Mouse (Mus musculus) hindbrain, embryonic 14.5 days (tissue): ENCODE results near the gene Pou2f1. TPM values are rescaled to one million over a fixed set of nuclear protein-coding genes. Genes with fewer than 3 reads are reported as not detected.
"Not testable (repeated sequence)": the region's sequence is repeated elsewhere in the genome, so short reads cannot be mapped to it uniquely, and the experiment has no call there.

ENCODE experiments used
- ATAC-seq: fragments of 200-750 bp; cut with Nextera tagmentation; 2 replicates; pipeline ENCODE4 v1.8.0; 2017; ENCODE audit warnings: moderate number of reproducible peaks, mild to moderate bottlenecking, moderate TSS enrichment, moderate library complexity; ENCODE audit not compliant: low FRiP score
- DNase-seq: peaks from one replicate; pipeline ENCODE4 v3.0.0-alpha.2; 2015; ENCODE audit warnings: low spot score
- H3K27ac ChIP-seq: fragments of 300-500 bp; sonication (generic); 2 replicates; pipeline ENCODE4 v1.5.1; 2014; ENCODE audit warnings: mild to moderate bottlenecking, moderate library complexity
- H3K27me3 ChIP-seq: fragments of 300-500 bp; sonication (generic); 2 replicates; pipeline ENCODE4 v1.6.1; 2014; ENCODE audit warnings: mild to moderate bottlenecking, low read length, mixed read lengths; ENCODE audit not compliant: control insufficient read depth, insufficient read depth
- H3K36me3 ChIP-seq: fragments of 300-500 bp; sonication (generic); replicated peaks from 2 replicates; pipeline ENCODE4 v1.6.1; 2014; ENCODE audit not compliant: control insufficient read depth, insufficient read depth
- H3K4me1 ChIP-seq: fragments of 300-500 bp; sonication (generic); replicated peaks from 2 replicates; pipeline ENCODE4 v1.6.1; 2014; ENCODE audit warnings: antibody characterized with exemption, low read length, mixed read lengths; ENCODE audit not compliant: control insufficient read depth, insufficient read depth
- H3K4me2 ChIP-seq: fragments of 300-500 bp; sonication (generic); replicated peaks from 2 replicates; pipeline ENCODE4 v1.6.1; 2014; ENCODE audit warnings: mild to moderate bottlenecking, moderate library complexity
- H3K4me3 ChIP-seq: fragments of 300-500 bp; sonication (generic); replicated peaks from 2 replicates; pipeline ENCODE4 v1.5.1; 2014; ENCODE audit warnings: mild to moderate bottlenecking, low read length
- H3K9ac ChIP-seq: fragments of 300-500 bp; sonication (generic); 2 replicates; pipeline ENCODE4 v1.6.1; 2014
- H3K9me3 ChIP-seq: fragments of 300-500 bp; sonication (generic); 2 replicates; pipeline ENCODE4 v1.6.1; 2016; ENCODE audit warnings: low read length; ENCODE audit not compliant: control insufficient read depth
- WGBS: fragments of 180-500 bp; shearing (Covaris S2); extraction: QIAGEN DNeasy Blood & Tissue Kit; methylation state at CpG from one replicate; pipeline ENCODE4 v1.1.7; 2014; 5-methylcytosine and 5-hydroxymethylcytosine counted together
- polyA plus RNA-seq: library from polyadenylated mRNA; unstranded; fragments of >200 nt; fragmentation: Nextera tagmentation; extraction: Ambion mirVana; gene quantifications from 2 replicates; pipeline ENCODE4 v1.2.1, GENCODE M21; 2014

Pou2f1 gene
- polyA plus RNA-seq, 1 experiment from 2014 or later: 19.2 TPM

DNA sequence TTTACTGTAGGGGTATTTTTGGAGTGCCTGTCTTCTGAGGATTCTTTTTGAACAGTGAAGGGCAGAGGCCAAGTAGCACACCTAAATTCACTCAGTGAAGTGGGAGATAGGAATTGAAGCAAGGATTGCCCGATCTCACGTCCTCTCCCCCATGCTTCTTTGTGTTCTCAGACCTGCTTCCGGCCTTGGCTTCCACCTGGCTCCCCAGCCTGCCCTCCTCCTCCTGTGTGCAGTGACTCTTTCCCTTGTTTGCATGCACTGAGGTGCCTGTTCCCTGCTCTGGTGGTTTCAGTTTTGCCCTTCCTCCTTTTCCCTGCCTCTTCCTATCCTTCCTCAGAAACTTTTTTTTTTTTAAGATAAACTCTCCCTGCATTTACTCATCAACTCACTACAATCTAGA is 4.5 kb upstream of the Pou2f1 start:
- Histone ChIP-seq H3K27ac (no peak overlapping the region), H3K9ac (no peak overlapping the region), H3K4me2 (no peak overlapping the region), H3K9me3 (no peaks in the 10 kb centered on the region), H3K27me3 (no peaks in the 10 kb centered on the region), H3K4me1 (no peaks in the 10 kb centered on the region), H3K4me3 (no peak overlapping the region), H3K36me3 (no peaks in the 10 kb centered on the region)
- 72% methylated on average over 3 of the region's 3 CpGs for WGBS
- ATAC-seq (no peak), DNase-seq (no peak)

DNA sequence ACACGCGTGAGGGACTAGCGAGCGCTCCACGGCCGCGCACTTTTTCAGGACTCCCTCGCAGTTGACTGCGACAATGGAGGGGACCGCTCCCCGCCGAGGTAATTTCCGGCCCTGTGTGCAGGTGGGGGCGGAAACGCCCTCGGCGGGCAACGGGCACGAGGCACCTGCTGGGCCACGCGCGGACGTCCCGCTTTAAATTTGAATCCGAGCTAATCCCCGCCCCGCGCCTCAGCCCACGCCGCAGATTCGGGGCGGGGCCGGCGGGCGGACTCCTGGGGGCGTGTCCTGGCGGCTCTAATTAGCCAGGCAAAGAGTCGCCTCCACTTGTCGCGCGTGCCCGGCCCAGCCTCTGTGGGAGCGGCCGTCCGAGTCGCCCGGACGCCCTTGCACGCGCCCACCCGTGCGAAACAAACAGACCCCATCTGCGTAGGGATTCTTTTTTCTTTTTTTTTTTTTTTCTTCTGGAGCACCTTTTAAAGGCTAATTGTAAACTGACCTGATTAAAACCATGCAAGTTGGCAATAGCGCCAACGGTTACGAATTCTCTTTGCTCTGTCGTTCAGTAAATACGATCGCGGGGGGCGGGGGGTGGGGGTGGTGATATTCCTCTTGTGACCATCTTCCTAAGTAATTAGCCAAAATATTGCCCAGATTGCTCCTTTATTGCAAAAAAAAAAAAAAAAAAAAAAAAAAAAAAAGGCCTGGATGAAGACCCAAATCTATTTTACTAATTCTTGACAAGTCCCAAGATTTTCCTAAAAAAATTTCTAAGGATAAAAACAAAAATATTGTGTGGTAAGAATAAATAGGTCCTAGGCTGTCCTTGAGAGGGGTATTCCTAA is 924 bp upstream of the Pou2f1 start:
- under 1% methylated on average over 61 of the region's 61 CpGs for WGBS
- Histone ChIP-seq H3K4me1 (peaks cover 13% of the 10 kb centered on the region), H3K9me3 (no peaks in the 10 kb centered on the region), H3K4me2 (peak overlapping the region; percentile 58), H3K4me3 (peak overlapping the region; percentile 87), H3K27me3 (no peaks in the 10 kb centered on the region), H3K9ac (peak overlapping the region; percentile 41), H3K27ac (peak overlapping the region; percentile 72), H3K36me3 (no peaks in the 10 kb centered on the region)
- DNase-seq (peak; percentile 90), ATAC-seq (peak; percentile 80)

DNA sequence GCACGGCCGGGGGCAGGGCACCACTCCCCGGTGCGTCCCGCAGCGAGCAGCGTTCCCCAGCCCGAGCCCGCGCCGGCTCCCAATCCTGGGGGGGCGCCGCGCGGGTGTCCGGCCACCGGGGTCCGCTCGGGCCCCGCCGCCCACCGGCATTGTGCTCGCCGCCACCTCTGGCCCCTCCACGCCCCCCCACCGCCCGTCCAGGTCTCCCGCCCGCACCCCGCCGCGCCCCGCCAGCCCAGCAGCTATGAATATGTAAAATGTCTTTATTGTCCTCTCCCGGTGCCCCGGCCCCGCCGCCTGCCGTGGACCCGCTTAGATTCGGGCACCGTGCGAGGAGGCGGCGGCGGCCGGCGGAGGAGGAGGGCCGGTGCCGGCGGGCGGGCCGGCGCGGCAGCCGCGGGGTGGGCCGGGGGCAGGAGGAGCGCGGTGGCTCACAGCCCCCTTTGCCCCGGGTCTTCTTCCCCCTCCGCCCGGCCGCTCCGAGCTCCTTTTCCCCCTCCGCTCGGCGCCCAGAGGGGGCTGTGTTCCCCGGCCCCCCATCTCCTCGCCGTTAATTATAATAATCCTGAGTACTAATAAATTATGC is 481 bp downstream of the Pou2f1 start:
- WGBS: 2% methylated on average over 42 of the region's 70 CpGs

GRCm38 (mm10) chr1:166001121-166001903 is 1.2 kb downstream of the Pou2f1 start:
- Histone ChIP-seq H3K4me3 (peak overlapping the region; percentile 87), H3K4me1 (peaks cover 13% of the 10 kb centered on the region), H3K4me2 (peak overlapping the region; percentile 91), H3K27me3 (no peaks in the 10 kb centered on the region), H3K9ac (peak overlapping the region; percentile 98), H3K27ac (peak overlapping the region; percentile 94), H3K9me3 (no peaks in the 10 kb centered on the region), H3K36me3 (no peaks in the 10 kb centered on the region)
- peak; percentile 56 for DNase-seq
- ATAC-seq: peak; percentile 12; the same call in 1 of the 2 replicates
- under 1% methylated on average over 45 of the region's 48 CpGs for WGBS

More for the DNA sequence above, 481 bp downstream of the Pou2f1 start:
- ATAC-seq (peak; percentile 56), DNase-seq (no peak)
- Histone ChIP-seq H3K36me3 (no peaks in the 10 kb centered on the region), H3K27me3 (no peaks in the 10 kb centered on the region), H3K27ac (peak overlapping the region; percentile 94), H3K9ac (peak overlapping the region; percentile 98), H3K9me3 (no peaks in the 10 kb centered on the region), H3K4me1 (peaks cover 13% of the 10 kb centered on the region), H3K4me3 (peak overlapping the region; percentile 87), H3K4me2 (peak overlapping the region; percentile 91)

- Histone ChIP-seq H3K27me3 (no peaks in the 10 kb centered on the region), H3K36me3 (no peaks in the 10 kb centered on the region), H3K9ac (peak overlapping the region; percentile 98), H3K27ac (peak overlapping the region; percentile 94), H3K4me2 (peak overlapping the region; percentile 91), H3K4me1 (peaks cover 17% of the 10 kb centered on the region), H3K4me3 (peak overlapping the region; percentile 87), H3K9me3 (no peaks in the 10 kb centered on the region)
- WGBS: 4% methylated on average over 7 of the region's 7 CpGs
- DNase-seq (no peak), ATAC-seq (no peak)
These were observed 1.8 kb downstream of the Pou2f1 start for GRCm38 (mm10) chr1:166000601-166001120.

GRCm38 (mm10) chr1:165999709-166000108 is 2.8 kb downstream of the Pou2f1 start:
- no peaks in the 10 kb centered on the region for H3K9me3 ChIP-seq
- WGBS: 92% methylated on average over 1 of the region's 1 CpGs
- no peaks in the 10 kb centered on the region for H3K36me3 ChIP-seq
- no peak overlapping the region for H3K4me3 ChIP-seq
- H3K27me3 ChIP-seq: no peaks in the 10 kb centered on the region
- DNase-seq (no peak), ATAC-seq (no peak)
- peaks cover 17% of the 10 kb centered on the region for H3K4me1 ChIP-seq
- H3K9ac ChIP-seq: peak overlapping the region; percentile 98; the same call in 1 of the 2 replicates
- H3K4me2 ChIP-seq: 0 out of 2 replicates have a peak overlapping the region, but pooled peaks have one; percentile 91
- no peak overlapping the region for H3K27ac ChIP-seq

- ATAC-seq: no peak
- H3K27me3 ChIP-seq: no peaks in the 10 kb centered on the region
- DNase-seq: no peak
- no peak overlapping the region for H3K27ac ChIP-seq
- H3K36me3 ChIP-seq: no peaks in the 10 kb centered on the region
- no peak overlapping the region for H3K4me2 ChIP-seq
- WGBS: 94% methylated on average over 7 of the region's 7 CpGs
- H3K9ac ChIP-seq: no peak overlapping the region
- H3K4me3 ChIP-seq: no peak overlapping the region
- H3K9me3 ChIP-seq: no peaks in the 10 kb centered on the region
- H3K4me1 ChIP-seq: peaks cover 27% of the 10 kb centered on the region
These were observed 6.8 kb downstream of the Pou2f1 start for GRCm38 (mm10) chr1:165995661-165996055.

DNA sequence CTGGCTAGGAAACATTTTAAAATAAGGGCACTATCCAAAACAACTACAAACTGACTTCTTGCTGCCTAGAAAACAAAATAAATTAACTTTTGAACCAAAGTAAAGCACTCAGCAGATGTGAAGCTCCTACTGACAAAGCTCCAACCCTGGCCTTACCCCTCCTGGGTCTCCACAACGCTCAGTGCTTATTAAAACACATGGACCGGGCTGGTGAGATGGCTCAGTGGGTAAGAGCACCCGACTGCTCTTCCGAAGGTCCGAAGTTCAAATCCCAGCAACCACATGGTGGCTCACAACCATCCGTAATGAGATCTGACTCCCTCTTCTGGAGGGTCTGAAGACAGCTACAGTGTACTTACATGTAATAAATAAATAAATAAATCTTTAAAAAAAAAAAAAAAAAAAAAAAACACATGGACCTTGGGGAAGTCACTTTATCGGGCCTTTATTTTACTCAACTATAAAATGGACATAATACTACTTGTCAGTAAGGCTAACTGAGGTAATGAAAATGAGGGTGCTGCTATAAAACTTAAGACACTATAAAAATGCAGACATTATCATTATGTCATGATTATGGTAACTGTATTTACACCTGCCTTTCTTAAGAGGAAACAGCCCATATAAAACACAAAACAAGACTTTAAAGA is 7.3 kb downstream of the Pou2f1 start:
- H3K4me3 ChIP-seq, ATAC-seq, H3K27me3 ChIP-seq, H3K9ac ChIP-seq, H3K36me3 ChIP-seq, H3K9me3 ChIP-seq, DNase-seq, H3K27ac ChIP-seq, H3K4me2 ChIP-seq: not testable (repeated sequence)
- peaks cover 21% of the 10 kb centered on the region for H3K4me1 ChIP-seq
- WGBS: 91% methylated on average over 6 of the region's 7 CpGs
